Mouse (Mus musculus): ENCODE measurements around the gene Tubb3. TPM values are rescaled to one million over a fixed set of nuclear protein-coding genes. Genes with fewer than 3 reads are reported as not detected.

Tubb3 gene
- polyA plus RNA-seq, 1 experiment from 2014 or later: 0.20 TPM

DNA sequence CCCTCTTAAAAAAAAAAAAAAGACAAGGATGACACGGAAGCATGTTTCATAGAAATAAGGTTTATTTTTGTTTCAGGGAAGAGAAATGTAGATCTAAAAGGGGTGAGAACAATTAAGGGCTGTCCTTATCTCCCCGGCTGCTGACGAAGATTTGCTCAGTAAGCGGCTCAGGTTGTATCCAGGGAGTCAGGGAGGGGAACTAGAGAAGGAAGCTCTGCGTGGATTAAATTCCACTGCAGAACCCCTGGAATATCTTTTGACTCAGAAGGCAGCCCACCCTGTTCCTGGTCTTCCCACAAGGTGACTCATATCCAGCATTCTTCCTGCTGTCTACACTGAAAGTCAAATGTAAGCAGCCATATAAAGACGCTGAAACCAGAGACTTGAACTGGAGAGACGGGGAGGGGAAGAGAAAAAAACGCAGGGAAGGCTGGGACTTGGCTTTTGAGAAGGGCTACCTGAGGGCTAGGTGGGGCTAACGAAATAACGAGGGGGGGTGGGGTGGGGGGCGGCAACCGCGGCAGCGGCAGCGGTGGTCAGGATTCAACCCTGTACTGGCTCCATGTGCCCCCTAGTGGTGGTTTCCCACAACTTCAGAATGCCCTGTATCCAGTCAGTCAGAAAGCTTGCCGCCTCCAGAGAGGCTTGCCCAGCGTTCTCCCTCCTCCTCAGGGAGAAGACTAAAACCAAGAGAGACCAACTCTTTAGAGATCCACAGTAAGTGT is 11.0 kb downstream of the Tubb3 start:
- Histone ChIP-seq H3K4me3 (ENCODE audit: low read depth, low read length) (0 out of 2 replicates have a peak overlapping the region, but pooled peaks have one; percentile 15), H3K27me3 (ENCODE audit: insufficient read depth, low read length) (no peaks in the 10 kb centered on the region), H3K27ac (ENCODE audit: low read depth) (no peak overlapping the region), H3K9ac (replicated peaks) (no peak overlapping the region), H3K4me2 (ENCODE audit: low read depth, low read length) (peak overlapping the region; percentile 65), H3K4me1 (ENCODE audit: insufficient read depth) (no peaks in the 10 kb centered on the region), H3K36me3 (replicated peaks; ENCODE audit: insufficient read depth, low read length) (no peaks in the 10 kb centered on the region), H3K9me3 (ENCODE audit: low read length) (peaks cover 11% of the 10 kb centered on the region)
- ATAC-seq (peak; percentile 63; the same call in 1 of the 2 replicates), DNase-seq (peak; percentile 78)
- TF ChIP-seq CTCF (IDR thresholded peaks at IDR 0.05; ENCODE audit: low read depth) (peak; percentile 77), EP300 (IDR thresholded peaks at IDR 0.05; ENCODE audit: low read depth) (no peak)
- WGBS (ENCODE audit: insufficient replicate concordance): 9% methylated on average over 17 of the region's 17 CpGs

DNA sequence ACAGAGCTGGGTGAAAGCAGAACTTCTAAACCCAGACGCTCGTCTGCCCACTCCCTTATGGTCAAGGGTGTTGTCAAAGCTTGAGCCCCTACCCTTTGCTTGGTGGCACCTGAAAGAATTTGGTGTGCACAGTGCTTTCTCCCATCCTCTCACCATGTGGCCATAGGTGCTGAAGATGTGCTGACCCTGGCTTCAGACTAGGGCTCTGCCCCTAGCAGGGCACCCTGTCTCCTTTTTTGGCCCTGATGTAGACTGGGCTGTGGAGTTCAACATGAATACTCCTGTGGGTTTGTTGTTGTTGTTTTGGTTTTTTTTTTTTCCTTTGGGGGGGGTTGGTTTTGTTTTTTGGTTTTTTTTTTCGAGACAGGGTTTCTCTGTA is 11.5 kb downstream of the Tubb3 start:
- H3K9ac ChIP-seq (replicated peaks): no peak overlapping the region
- H3K4me1 ChIP-seq (ENCODE audit: insufficient read depth): no peaks in the 10 kb centered on the region
- WGBS (ENCODE audit: insufficient replicate concordance): 11% methylated on average over 3 of the region's 3 CpGs
- no peaks in the 10 kb centered on the region for H3K27me3 ChIP-seq (ENCODE audit: insufficient read depth, low read length)
- no peaks in the 10 kb centered on the region for H3K36me3 ChIP-seq (replicated peaks; ENCODE audit: insufficient read depth, low read length)
- ATAC-seq: no peak
- no peak for DNase-seq
- TF ChIP-seq CTCF (IDR thresholded peaks at IDR 0.05; ENCODE audit: low read depth): no peak
- no peak for TF ChIP-seq EP300 (IDR thresholded peaks at IDR 0.05; ENCODE audit: low read depth)
- H3K4me2 ChIP-seq (ENCODE audit: low read depth, low read length): peak overlapping the region; percentile 65; the same call in 1 of the 2 replicates
- peaks cover 16% of the 10 kb centered on the region for H3K9me3 ChIP-seq (ENCODE audit: low read length)
- H3K27ac ChIP-seq (ENCODE audit: low read depth): no peak overlapping the region
- H3K4me3 ChIP-seq (ENCODE audit: low read depth, low read length): no peak overlapping the region

DNA sequence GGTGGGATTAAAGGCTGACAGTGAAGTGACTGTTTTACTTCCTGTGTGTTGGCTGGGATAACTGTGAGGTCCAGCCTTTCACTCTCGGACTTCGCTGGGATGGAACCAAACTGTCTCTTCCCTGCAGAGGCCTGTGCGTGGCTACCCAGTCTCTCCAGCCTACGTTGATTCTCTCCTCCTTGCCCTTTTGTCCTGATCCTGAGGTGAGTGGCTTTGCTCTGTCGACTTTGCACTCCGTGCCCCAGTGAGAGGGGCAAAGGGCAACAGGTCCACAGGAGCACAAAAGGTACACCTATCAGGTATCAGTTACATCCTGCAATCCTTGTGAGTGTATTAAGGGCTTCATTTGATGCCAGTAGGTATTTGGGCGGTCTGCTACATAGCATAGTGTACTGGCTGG is 12.2 kb downstream of the Tubb3 start, which contains the start of gene Def8:
Gene Def8, plus strand, starts transcription at position 87 of the 400 bp plus-strand sequence.
- no peak within 1 kb of the TSS for H3K27ac ChIP-seq (ENCODE audit: low read depth)
- H3K27me3 ChIP-seq (ENCODE audit: insufficient read depth, low read length): no peaks in the 10 kb centered on the region
- H3K36me3 ChIP-seq (replicated peaks; ENCODE audit: insufficient read depth, low read length): no peaks in the 10 kb centered on the region
- H3K9me3 ChIP-seq (ENCODE audit: low read length): peaks cover 23% of the 10 kb centered on the region
- ATAC-seq: no peak
- TF ChIP-seq EP300 (IDR thresholded peaks at IDR 0.05; ENCODE audit: low read depth): no peak
- TF ChIP-seq CTCF (IDR thresholded peaks at IDR 0.05; ENCODE audit: low read depth): no peak
- H3K9ac ChIP-seq (replicated peaks): no peak within 1 kb of the TSS
- H3K4me1 ChIP-seq (ENCODE audit: insufficient read depth): no peaks in the 10 kb centered on the region
- 0 out of 2 replicates have a peak within 1 kb of the TSS, but pooled peaks have one; percentile 15 for H3K4me3 ChIP-seq (ENCODE audit: low read depth, low read length)
- H3K4me2 ChIP-seq (ENCODE audit: low read depth, low read length): peak within 1 kb of the TSS; percentile 65
- no peak for DNase-seq
- 59% methylated on average over 7 of the region's 7 CpGs for WGBS (ENCODE audit: insufficient replicate concordance)

DNA sequence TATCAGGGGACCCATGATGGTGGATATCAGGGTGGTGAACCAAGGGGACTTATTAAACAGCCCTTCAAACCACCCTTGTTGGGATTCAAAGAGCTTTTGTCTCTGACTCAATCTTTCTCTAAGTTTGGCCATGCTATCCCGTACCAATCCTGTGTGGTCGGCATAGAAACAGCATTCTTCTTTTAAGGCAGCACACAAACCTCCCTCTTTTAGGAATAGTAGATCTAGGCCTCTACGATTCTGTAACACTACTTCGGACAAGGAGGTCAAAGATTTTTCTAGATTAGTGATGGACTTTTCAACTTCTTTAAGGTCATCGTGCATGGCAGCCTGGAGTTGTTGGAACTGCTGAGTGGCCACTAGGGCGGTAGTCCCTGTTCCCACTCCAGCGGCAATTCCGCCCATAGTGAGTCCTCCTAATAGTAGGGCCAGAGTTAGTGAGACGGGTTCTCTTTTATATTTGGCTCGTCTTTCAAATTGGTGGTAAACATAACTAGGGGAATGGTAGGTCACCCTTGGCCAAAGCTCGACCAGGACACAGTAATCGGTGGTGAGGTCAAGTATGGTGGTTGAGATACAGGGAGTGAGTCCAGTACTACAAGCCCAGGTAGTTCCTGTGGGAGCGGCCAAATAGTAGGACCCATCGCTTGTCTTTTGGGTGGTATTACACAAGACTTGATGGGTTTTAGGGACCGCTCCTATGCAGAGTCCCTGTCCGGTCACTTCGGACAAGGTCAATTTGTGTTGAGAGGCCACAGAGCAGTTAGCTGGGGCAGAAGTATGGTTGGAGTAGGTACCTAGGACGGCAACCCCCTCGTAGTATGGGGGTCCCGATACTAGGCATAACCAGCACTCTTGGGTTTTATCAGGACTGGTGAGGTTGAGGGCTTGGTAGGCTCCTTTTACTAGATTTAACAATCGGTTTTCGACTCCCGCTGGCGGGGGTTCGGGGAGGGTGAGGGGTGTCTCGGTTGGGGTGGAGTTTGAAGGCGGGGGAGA is 15.6 kb downstream of the Tubb3 start:
- no peak for ATAC-seq
- DNase-seq: no peak
- no peak overlapping the region for H3K4me2 ChIP-seq (ENCODE audit: low read depth, low read length)
- TF ChIP-seq CTCF (IDR thresholded peaks at IDR 0.05; ENCODE audit: low read depth): no peak
- no peak for TF ChIP-seq EP300 (IDR thresholded peaks at IDR 0.05; ENCODE audit: low read depth)
- H3K9me3 ChIP-seq (ENCODE audit: low read length): peaks cover 32% of the 10 kb centered on the region
- no peak overlapping the region for H3K27ac ChIP-seq (ENCODE audit: low read depth)
- 92% methylated on average over 27 of the region's 27 CpGs for WGBS (ENCODE audit: insufficient replicate concordance)
- no peaks in the 10 kb centered on the region for H3K27me3 ChIP-seq (ENCODE audit: insufficient read depth, low read length)
- no peaks in the 10 kb centered on the region for H3K4me1 ChIP-seq (ENCODE audit: insufficient read depth)
- no peak overlapping the region for H3K9ac ChIP-seq (replicated peaks)
- no peak overlapping the region for H3K4me3 ChIP-seq (ENCODE audit: low read depth, low read length)
- no peaks in the 10 kb centered on the region for H3K36me3 ChIP-seq (replicated peaks; ENCODE audit: insufficient read depth, low read length)

DNA sequence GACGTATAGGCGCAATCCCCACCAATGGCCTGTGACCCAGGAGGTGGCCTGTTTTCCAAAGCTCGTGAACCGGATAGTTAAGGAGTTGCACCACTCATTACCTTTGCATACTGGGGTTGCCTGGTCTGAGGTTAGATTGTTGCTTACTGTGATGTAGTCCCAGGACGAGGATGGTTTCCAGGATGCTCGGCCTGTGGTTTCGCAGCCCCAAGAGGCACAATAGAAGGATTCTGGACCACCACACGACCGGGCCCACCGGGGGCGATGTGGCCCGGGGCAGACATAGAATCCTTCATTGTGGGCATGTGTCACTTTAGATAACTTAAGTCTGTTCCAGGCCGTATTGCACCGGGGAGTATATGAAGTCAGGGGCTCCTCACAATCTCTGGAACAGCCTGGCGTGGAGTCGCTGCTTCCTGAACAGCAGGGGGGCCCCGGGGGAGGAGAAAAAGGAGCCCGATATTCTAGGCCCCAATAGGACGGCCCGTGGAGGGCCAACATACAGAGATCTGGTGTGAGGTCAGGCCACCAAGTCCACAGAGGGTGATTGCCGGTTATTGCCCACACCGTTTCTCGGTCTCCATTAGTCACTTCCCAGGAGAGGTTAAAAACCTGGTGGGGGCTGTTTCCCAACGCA is 16.5 kb downstream of the Tubb3 start:
- H3K4me2 ChIP-seq (ENCODE audit: low read depth, low read length): no peak overlapping the region
- no peaks in the 10 kb centered on the region for H3K4me1 ChIP-seq (ENCODE audit: insufficient read depth)
- 94% methylated on average over 24 of the region's 24 CpGs for WGBS (ENCODE audit: insufficient replicate concordance)
- no peak overlapping the region for H3K4me3 ChIP-seq (ENCODE audit: low read depth, low read length)
- H3K27ac ChIP-seq (ENCODE audit: low read depth): no peak overlapping the region
- TF ChIP-seq EP300 (IDR thresholded peaks at IDR 0.05; ENCODE audit: low read depth) (no peak), CTCF (IDR thresholded peaks at IDR 0.05; ENCODE audit: low read depth) (no peak)
- no peak for ATAC-seq
- H3K36me3 ChIP-seq (replicated peaks; ENCODE audit: insufficient read depth, low read length): no peaks in the 10 kb centered on the region
- H3K9me3 ChIP-seq (ENCODE audit: low read length): peaks cover 37% of the 10 kb centered on the region
- no peak overlapping the region for H3K9ac ChIP-seq (replicated peaks)
- DNase-seq: no peak
- H3K27me3 ChIP-seq (ENCODE audit: insufficient read depth, low read length): no peaks in the 10 kb centered on the region
